Mouse (Mus musculus) urinary bladder, postnatal 14 days (tissue): ENCODE measurements at regions not wholly inside any gene's neighbourhood (a gene's known extent, or its start where the extent isn't known, plus 50 kb on each side); places are given as distances from the start of the nearest gene placed in this dataset.

Experiments
- DNase-seq: peaks from one replicate; pipeline ENCODE4 v3.0.0; 2021; ENCODE audit warnings: low spot score

- no peak for DNase-seq
These were observed 149.8 kb downstream of the Adamts15 start for GRCm38 (mm10) chr9:30772456-30772855.

- DNase-seq: no peak
These were observed 151.6 kb downstream of the Adamts15 start for GRCm38 (mm10) chr9:30770436-30771173.

- no peak for DNase-seq
These were observed 152.9 kb downstream of the Adamts15 start for GRCm38 (mm10) chr9:30769435-30769729.

GRCm38 (mm10) chr9:30768665-30769434, 153.4 kb downstream of the Adamts15 start:
- DNase-seq: no peak

- no peak for DNase-seq
These were observed 155.6 kb downstream of the Adamts15 start for GRCm38 (mm10) chr9:30766701-30767100.

- no peak for DNase-seq
These were observed 156.1 kb downstream of the Adamts15 start for GRCm38 (mm10) chr9:30766171-30766570.

- no peak for DNase-seq
These were observed 157.2 kb downstream of the Adamts15 start for GRCm38 (mm10) chr9:30765017-30765569.

GRCm38 (mm10) chr9:30762913-30763312, 159.3 kb downstream of the Adamts15 start:
- DNase-seq: no peak

- DNase-seq: no peak
These were observed 164.1 kb downstream of the Adamts15 start for GRCm38 (mm10) chr9:30758121-30758520.

GRCm38 (mm10) chr9:30757406-30757805, 164.8 kb downstream of the Adamts15 start:
- no peak for DNase-seq

- DNase-seq: no peak
These were observed 165.5 kb downstream of the Adamts15 start for GRCm38 (mm10) chr9:30756796-30757195.

- DNase-seq: no peak
These were observed 166.7 kb downstream of the Adamts15 start for GRCm38 (mm10) chr9:30755586-30755985.

GRCm38 (mm10) chr9:30754826-30755225, 167.4 kb downstream of the Adamts15 start:
- no peak for DNase-seq

- no peak for DNase-seq
These were observed 178.8 kb downstream of the Adamts15 start for GRCm38 (mm10) chr9:30743471-30743870.

GRCm38 (mm10) chr9:30742471-30743098, 179.7 kb downstream of the Adamts15 start:
- no peak for DNase-seq

GRCm38 (mm10) chr9:30731687-30732086, 190.6 kb downstream of the Adamts15 start:
- DNase-seq: no peak

GRCm38 (mm10) chr9:30723364-30724070, 198.7 kb downstream of the Adamts15 start:
- no peak for DNase-seq

- DNase-seq: no peak
These were observed 200.4 kb downstream of the Adamts15 start for GRCm38 (mm10) chr9:30721861-30722260.

- no peak for DNase-seq
These were observed 205.7 kb downstream of the Adamts15 start for GRCm38 (mm10) chr9:30716421-30717170.

- no peak for DNase-seq
These were observed 212.1 kb downstream of the Adamts15 start for GRCm38 (mm10) chr9:30710131-30710530.

- no peak for DNase-seq
These were observed 222.4 kb downstream of the Adamts15 start for GRCm38 (mm10) chr9:30699848-30700247.
